Mouse (Mus musculus) right cerebral cortex, adult 2 months (tissue): ENCODE results near the gene Trip11.

Source experiments
- DNase-seq, 2 experiments: peaks; one replicate each; pipeline ENCODE4 v3.0.0; 2021 to 2022; ENCODE audit warnings: low spot score in 2 of 2

The Trip11 gene

GRCm38 (mm10) chr12:101821596-101821995, 91.5 kb downstream of the Trip11 start:
- no peak for DNase-seq

DNA sequence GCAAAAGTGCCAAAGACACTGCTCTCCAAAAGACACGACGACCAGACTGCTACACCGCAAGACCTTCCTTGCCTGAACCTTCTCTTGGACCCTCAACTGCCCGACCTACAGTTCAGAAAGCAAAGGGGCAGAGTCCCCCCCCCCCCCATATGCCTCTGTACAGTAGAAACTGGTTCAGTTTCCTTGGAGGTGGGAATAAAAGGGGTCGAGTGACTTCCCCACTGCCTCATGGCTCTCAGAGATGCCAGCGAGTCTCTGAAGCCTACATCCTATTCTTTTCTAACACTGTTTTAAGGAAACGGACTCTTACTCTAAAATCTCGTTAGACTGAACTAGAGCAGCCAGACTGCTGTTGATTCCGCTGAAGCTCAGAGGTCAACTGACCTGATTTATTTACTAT, 93.5 kb downstream of the Trip11 start:
- no peak for DNase-seq

DNA sequence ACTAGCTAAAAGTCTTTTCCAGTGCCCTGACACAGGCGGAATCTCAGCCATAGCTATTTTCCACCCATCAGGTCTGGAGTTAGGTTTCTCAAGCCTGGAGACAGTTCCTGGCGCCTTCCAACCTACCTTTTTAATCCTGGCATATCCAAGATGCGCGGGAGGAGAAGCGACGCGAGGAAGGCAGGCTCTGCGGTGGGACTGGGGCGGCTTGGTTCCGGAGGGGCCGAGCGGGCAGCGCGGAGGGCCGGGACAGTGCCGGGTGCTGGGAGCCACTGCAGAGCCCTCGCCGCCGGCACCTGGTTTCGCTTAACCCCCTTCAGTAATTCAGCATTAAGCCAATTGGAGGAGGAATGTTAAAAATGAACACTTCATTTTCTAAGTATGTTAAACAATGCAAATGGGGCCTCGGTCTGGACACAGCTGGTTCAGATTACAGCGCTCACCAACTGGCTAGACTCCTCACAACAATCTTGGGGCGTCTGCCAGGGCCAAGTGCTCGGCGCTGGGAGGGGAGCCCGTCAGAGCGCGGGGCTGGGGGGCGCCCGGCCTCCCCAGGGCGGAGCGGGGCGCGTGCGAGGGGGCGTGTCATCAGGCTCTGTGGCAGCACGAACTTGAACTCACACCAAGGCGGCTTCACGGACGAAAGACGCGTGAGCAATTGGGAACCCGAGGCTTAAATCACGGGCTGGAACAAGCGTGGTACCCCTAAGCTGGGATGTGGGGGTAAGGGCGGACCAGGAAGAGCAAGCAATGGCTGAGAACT, 94.3 kb downstream of the Trip11 start, which contains the start of gene Fbln5:
Gene Fbln5 (minus strand): TSS at position 448 of the 763 bp plus-strand sequence.
- peak; percentile 25 to 26 for DNase-seq

- peak in 1 of 2 experiments; percentile 13 for DNase-seq
Measured at GRCm38 (mm10) chr12:101818246-101818607, 94.8 kb downstream of the Trip11 start.

DNA sequence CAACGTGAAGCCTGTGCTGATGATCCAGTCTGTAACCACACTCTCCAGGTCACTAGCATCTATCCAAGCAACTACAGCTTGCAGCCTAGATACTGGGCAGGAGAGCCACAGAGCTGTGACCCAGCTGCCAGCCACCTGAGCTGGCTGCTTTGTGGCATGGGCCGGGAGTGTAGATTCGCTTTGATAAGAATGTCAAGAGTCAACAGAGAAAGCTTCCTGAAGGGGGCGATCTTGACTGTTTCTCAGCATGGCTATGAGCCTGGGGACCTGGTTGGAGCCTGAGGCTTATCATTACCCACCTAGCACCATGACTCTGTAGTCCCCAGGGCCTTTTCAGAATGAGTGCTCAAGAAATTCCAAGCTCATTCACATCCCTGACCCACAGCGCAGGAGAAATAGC, 96.3 kb downstream of the Trip11 start:
- DNase-seq: no peak

DNA sequence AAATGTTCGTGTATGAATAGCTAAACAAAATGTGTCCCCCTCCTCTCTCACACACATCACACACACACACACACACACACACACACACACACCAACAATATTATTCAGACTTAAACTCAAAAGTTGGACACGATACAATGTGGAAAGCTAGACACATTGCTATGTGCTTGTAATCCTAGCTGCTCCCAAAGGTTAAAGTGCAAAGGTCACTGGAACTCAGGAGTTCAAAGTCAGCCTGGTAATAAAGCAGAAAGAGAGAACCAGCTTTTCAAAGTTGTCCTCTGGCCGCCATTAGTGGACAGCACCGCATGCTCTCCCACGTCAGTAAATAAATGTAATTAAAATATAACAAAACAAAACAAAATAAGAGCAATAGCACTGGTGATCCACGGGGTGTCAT, 97.3 kb downstream of the Trip11 start:
- no peak for DNase-seq

GRCm38 (mm10) chr12:101814423-101814822, 98.6 kb downstream of the Trip11 start:
- DNase-seq: no peak

DNA sequence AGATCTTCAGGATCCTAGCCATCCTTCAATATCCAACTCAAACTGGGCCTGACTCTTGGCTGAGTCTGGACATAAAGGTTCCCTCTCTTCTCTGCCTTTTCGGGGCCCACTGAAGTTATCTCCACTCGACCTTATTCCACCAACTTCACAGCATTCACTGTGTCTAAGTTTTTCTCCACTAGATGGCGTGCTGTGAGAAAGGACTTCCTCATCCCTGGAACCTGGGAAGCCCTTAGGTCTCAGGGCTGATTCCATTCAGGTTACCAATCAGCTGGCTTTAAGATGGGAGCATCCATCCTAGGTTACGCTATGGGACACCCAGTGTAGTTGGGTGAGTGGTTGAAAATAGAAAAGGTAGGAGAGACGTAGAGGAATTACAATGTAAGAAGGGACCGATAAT, 101.9 kb downstream of the Trip11 start:
- DNase-seq: peak in 1 of 2 experiments; percentile 14

GRCm38 (mm10) chr12:101810515-101810914, 102.6 kb downstream of the Trip11 start:
- no peak for DNase-seq

DNA sequence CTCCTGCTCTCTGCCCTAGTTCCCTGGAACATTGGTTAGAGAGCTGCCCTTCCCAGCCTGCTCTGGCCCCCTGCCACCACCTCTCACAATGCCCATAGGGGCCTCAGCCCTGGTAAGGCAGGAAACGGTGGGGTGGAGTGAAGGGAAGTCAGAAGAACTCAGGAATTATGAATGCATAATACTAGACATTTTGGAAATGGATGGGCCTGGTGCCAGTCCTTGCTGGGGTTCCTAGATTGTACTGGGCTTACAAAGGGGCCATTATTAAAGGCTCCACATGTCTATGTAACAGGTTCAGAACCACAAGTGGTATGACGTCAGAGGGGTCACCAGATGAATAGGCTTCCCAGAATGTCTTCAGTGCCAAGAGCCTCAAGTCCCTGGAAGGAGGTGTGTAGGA, 105.7 kb downstream of the Trip11 start:
- DNase-seq: no peak

- no peak for DNase-seq
Measured at GRCm38 (mm10) chr12:101802445-101802844, 110.6 kb downstream of the Trip11 start.

GRCm38 (mm10) chr12:101801744-101802143, 111.3 kb downstream of the Trip11 start:
- DNase-seq: no peak

DNA sequence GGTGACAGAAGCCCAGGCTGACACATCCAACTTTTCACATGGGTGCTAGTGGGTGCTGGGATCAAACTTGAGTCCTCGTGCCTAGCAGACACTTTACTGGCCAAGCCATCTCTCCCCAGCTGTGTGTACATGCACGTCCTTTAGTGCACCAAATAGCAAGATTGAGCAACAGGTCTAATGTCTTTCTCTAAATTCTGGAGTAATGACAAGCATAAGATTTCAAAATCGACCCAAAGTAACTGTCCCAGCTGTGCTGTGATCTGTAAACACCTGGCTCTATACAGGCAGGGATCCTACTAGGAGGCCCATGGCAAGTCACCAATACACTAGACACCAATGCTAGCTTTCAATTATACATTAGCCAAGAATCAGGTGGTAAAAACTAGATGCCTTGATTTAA, 112.0 kb downstream of the Trip11 start:
- DNase-seq: no peak

DNA sequence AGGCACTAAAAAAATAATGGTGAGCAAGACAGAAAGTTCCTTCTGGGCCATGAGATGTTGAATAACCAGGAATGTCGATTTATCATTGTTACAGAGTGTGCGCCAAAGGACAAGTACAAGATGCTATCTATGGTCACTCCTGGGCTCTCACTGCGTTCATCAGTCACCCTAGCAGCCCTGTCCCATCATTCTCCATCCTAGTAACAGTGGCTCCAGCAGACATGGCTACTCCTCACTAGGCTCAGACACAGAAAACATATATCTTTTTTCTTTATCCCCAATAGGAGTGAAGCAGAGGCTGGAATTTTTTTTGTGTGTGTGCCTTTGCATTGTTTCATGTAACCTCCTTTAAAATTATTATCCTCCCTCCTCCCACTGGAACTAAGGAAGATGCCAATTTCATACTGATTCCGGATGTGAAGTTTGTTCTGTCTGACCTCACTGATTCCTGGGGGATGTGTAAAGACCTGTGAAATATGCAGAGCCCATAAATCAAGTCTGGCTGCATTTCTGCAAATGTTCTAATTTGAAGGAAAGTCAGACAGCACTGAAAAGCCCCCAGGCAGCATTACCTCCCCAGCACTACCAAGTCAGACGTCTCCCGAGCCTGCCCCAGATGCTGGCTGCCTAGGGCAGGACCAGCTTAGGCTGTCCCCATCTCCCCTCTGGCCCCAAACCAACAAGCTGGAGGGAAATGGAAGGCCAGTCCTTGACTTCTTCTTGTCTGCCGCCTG, 114.7 kb downstream of the Trip11 start:
- no peak for DNase-seq

DNA sequence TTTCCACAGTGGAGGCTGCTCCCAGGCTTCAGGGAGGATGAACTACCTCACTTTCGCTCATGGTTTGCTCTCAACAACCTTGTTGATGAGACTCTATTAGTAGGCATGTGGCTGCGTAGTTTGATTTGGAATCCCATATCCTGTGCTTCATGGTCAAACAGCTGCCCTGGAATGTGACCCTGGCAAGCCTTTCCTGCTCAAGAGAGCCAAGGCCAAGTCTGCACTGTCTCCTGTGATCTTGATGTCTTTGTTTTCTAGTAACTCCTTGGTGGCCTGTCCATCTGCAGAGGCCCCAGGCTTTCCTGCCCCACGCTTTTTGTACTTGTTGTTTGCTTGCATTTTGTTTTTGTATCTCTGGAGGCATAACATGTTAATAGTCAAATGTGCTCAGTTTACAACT, 118.6 kb downstream of the Trip11 start:
- no peak for DNase-seq

DNA sequence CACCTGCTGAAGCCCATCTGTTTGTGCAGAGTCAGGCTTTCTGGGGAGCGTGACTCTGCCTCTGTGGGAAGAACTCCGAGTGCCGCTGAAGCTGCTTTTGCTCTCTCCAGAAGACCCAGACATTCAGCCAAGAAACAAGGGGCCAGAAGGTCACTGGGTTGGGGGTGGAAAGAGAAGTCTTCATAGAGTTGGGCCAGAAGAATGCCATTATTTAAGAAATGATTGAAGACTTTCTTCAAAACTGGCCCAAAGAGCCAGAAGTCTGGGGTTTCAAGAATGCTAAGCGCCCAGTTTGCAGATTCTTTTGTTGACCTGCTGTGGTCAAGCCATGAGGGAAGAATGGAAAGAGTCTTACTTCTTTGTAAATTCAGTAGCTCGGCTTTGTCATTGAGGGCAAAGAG, 119.8 kb downstream of the Trip11 start:
- no peak for DNase-seq

DNA sequence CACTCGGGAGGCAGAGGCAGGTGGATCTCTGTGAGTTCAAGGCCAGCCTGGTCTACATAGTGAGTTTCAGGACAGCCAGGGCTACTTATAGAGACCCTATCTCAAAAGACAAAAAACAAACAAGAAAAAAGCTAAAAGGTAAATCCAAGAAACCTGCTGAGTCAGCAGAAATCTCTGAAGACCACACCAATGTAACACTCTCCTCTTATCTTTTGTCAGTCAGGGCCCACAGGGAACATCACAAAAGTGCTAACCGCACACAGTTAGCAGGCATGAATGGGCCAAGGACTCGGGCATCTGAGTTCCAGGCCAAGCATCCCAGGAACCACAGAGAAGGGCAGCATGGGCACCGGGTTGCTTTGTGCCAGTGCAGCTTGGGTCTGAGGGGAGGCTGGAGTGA, 120.4 kb downstream of the Trip11 start:
- DNase-seq: no peak

DNA sequence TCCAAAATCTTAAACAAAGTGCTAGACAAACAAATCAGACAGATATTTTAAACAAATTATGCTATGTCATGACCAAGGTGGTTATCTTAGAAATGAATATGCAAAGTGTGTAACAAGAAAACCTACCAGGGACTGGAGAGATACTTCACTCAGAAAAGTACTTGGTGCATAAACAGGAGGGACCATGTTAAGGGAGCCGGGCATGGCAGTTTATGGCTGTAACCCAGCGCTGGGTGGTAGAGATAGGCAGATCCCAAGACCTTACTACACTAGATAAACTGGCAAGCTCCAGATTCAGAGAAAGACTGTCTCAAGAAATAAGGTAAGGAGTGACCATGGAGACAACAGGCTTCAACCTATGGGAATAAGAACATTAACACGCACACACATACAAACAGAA, 123.3 kb downstream of the Trip11 start:
- DNase-seq: no peak

- no peak for DNase-seq
Measured at GRCm38 (mm10) chr12:101789250-101789649, 123.8 kb downstream of the Trip11 start.
